Mouse (Mus musculus): ENCODE measurements around the gene Aldh8a1.

Gene Aldh8a1

GRCm38 (mm10) chr10:21376682-21377473, at the start of gene Aldh8a1:
Aldh8a1 (plus strand) TSS chr10:21377291.
- no peak for DNase-seq (ENCODE audit: extremely low spot score, low read depth, low spot score)

- no peak for DNase-seq (ENCODE audit: extremely low spot score, low read depth, low spot score)
These were observed 49.4 kb upstream of the Aldh8a1 start for GRCm38 (mm10) chr10:21327605-21328135.

DNA sequence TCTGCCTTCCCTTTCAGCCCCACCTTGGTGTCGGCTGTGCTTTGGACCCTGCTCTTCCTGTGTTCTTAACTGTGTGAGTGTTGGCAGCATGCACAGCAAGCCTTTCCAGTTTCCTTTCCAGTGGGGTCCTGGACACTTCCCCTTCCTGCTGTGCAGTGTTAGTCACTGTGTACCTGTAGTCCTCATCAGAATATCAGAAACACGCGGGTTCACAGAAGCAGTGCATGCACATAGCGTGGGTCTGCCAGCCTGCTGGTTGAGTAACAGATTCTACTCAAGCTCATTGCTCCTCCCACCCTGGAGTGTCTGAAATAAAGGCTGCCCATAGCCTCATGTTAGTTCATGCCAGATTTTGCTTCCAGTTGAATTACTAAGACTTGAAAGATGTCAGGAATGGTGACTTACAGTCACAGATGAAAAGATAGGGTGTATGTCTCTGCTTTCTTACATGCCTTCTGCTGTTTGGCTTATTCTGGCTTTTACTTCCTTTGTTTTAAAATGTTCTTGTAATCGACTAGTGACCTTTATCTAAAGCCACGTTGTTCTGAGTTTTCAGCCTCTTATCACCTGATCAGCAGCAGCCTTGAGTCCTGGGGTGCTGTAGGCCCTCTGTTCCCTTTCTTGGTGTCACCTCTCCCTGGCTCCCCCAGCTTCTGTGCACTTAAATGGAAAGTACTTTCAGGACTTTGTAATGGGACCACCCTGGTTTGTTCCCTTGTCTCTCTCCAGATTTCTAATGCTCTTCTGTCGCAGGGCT, 42.6 kb upstream of the Aldh8a1 start:
- no peak for DNase-seq (ENCODE audit: extremely low spot score, low read depth, low spot score)

DNA sequence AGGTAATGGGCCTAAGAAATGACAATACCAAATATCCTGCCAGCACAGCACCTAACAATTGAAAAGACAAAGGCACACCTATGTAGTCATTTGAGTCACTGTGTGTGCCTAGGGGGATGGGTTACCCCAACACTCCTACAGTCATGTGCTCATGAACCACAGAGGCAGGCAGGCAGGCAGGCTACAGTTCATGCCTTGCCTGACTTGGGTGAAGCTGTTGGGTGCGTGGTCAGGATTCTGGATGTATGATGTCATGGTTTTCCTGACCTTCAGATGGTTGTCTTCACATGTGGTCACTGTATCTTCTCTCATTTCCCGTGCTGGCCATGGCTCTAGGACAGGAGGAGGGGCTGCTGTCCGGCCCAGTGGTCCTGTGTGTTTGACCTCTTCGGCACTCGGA, 41.6 kb upstream of the Aldh8a1 start:
- DNase-seq (ENCODE audit: extremely low spot score, low read depth, low spot score) = no peak

GRCm38 (mm10) chr10:21337191-21337590, 39.9 kb upstream of the Aldh8a1 start:
- peak; percentile 6 for DNase-seq (ENCODE audit: extremely low spot score, low read depth, low spot score)

GRCm38 (mm10) chr10:21341706-21342105, 35.4 kb upstream of the Aldh8a1 start:
- no peak for DNase-seq (ENCODE audit: extremely low spot score, low read depth, low spot score)

GRCm38 (mm10) chr10:21342331-21343005, 34.6 kb upstream of the Aldh8a1 start:
- DNase-seq (ENCODE audit: extremely low spot score, low read depth, low spot score) = no peak

DNA sequence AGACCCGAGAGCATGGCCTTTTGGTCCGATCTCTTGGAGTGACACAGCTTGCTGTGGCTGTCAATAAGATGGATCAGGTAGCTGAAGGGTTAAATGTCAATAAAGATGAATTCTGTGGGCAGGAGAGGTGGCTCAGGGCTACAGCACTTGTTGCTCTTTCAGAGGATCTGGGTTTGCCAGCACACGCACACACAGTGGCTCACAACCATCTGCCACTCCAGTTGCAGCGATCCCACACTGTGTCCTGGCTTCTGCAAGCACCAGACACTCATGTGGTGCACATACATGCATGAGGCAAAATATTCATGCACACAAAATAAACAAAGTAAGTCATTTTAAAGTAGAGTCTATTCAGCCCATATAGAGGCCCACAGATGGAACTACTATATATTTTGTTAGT, 29.8 kb upstream of the Aldh8a1 start:
- DNase-seq (ENCODE audit: extremely low spot score, low read depth, low spot score) = no peak

GRCm38 (mm10) chr10:21349449-21349848, 27.6 kb upstream of the Aldh8a1 start:
- DNase-seq (ENCODE audit: extremely low spot score, low read depth, low spot score) = no peak

DNA sequence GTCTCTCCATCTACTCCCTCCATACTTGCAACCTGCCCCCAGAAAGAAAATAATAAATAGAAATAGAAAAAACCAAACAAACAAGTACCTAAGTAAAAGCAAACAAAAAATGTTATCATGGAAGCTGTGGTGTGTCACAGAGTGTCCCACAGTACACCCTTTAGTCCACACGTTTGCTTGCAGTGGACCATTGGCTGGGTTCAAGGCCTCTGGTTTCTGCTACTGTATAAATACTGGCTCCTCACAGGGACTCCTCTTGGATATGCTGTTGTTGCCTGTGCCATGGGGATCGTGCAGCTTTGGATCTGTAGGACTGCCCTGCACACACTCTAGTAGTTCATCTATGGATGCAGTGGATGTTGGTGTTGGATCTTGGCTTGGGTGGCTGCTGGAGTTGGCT, 27.1 kb upstream of the Aldh8a1 start:
- no peak for DNase-seq (ENCODE audit: extremely low spot score, low read depth, low spot score)

- no peak for DNase-seq (ENCODE audit: extremely low spot score, low read depth, low spot score)
These were observed 26.3 kb upstream of the Aldh8a1 start for GRCm38 (mm10) chr10:21350531-21351515.

DNA sequence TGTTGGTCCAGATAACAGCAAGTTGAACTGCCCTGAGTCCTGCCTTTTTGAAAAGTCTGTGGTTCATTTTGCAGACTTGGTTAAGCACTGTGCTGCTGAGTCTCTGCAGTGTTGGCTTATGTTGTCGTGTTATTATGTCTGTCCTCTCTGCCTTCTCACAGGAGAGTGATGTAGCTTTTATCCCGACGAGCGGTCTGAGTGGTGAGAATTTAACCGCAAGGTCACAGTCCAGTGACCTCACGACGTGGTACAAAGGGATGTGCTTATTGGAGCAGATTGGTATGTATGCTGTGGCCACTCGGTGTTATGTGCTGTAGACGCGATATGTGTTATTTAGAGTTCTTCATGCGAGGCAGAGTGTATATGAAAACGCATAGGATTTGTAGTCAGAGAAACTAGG, 25.3 kb upstream of the Aldh8a1 start:
- DNase-seq (ENCODE audit: extremely low spot score, low read depth, low spot score) = no peak

GRCm38 (mm10) chr10:21353890-21354289, 23.2 kb upstream of the Aldh8a1 start:
- no peak for DNase-seq (ENCODE audit: extremely low spot score, low read depth, low spot score)

DNA sequence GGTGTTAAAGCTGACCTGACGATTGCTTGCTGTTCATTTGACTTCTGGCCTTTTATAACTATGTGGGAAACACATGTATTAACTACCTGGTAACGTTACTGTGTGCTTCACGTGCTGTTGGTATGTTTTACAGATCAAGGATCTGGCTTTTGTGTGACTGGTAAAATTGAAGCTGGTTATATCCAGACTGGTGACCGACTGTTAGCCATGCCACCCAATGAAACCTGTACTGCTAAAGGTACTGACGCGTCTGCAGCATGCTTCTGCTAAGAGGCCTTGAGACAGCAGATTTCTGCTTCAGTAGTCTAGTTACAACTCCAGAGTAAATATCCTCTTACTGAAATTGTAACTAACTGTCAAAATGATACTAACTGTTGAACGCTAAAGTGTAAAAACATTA, 22.6 kb upstream of the Aldh8a1 start:
- DNase-seq (ENCODE audit: extremely low spot score, low read depth, low spot score) = no peak

- DNase-seq (ENCODE audit: extremely low spot score, low read depth, low spot score) = no peak
These were observed 19.1 kb upstream of the Aldh8a1 start for GRCm38 (mm10) chr10:21357986-21358385.

GRCm38 (mm10) chr10:21359086-21359485, 18.0 kb upstream of the Aldh8a1 start:
- DNase-seq (ENCODE audit: extremely low spot score, low read depth, low spot score) = no peak

GRCm38 (mm10) chr10:21361871-21362270, 15.2 kb upstream of the Aldh8a1 start:
- no peak for DNase-seq (ENCODE audit: extremely low spot score, low read depth, low spot score)

GRCm38 (mm10) chr10:21363297-21363696, 13.8 kb upstream of the Aldh8a1 start:
- no peak for DNase-seq (ENCODE audit: extremely low spot score, low read depth, low spot score)

- DNase-seq (ENCODE audit: extremely low spot score, low read depth, low spot score) = no peak
These were observed 12.1 kb upstream of the Aldh8a1 start for GRCm38 (mm10) chr10:21364946-21365345.

DNA sequence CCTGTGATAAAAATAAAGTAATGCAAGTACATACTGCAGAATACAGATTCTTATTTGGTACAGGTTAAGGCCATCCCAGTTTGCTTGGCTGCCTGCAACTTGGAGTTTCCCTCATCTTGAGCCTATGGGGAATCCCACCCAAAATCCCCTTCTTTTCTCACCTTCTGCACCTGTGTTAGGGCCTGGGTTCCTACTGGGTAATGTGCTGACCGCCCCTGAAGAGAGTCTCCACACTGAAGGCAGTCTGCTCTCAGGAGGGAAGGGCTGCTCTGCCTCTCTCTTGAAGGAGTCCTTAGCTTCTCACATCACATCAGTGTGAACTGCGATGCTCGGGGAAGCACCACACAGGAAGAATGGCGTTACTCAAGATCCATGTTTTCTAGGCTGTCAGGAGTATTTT, 11.2 kb upstream of the Aldh8a1 start:
- no peak for DNase-seq (ENCODE audit: extremely low spot score, low read depth, low spot score)
